14 mouse cellular contexts compared by ENCODE assay signal in genomic region chr1:41604996-41605747, GRCm38 (mm10).
A peak's percentile ranks its signal among the peaks of the same experiment; 100 is the strongest.
DNase-seq lines count a peak whose midpoint lies in the region; ATAC-seq and TF ChIP-seq lines count a peak whose summit lies in the region.
"Had no signal": no experiment of that assay in that cellular context is flagged by ENCODE, and none has a peak within 500 bp of the region (broad histone marks: within the 10 kb centered on the region; RNA-seq: fewer than 3 reads in every experiment).

No protein-coding gene starts in this region.

- H3K4me3 ChIP-seq in left cerebral cortex, adult 2 months, result peak overlapping the region; percentile 13; the same call in 1 of the 2 replicates
- H3K4me3 ChIP-seq in forebrain, embryonic 11.5 days (ENCODE audit: low read depth, low read length), result no peak overlapping the region
- peak overlapping the region; percentile 18; the same call in 1 of the 2 replicates for H3K4me3 ChIP-seq in hindbrain, postnatal 0 days (ENCODE audit: low read length)
- 0 out of 2 replicates have a peak overlapping the region, but pooled peaks have one; percentile 8 for H3K4me3 ChIP-seq in neural tube, embryonic 13.5 days
- no peak overlapping the region for H3K4me3 ChIP-seq in liver, postnatal 0 days (ENCODE audit: low read depth, low read length)
- no peak overlapping the region for H3K4me3 ChIP-seq in heart, embryonic 11.5 days (ENCODE audit: low read depth, low read length)
- H3K4me3 ChIP-seq: heart, embryonic 10.5 days; lung, embryonic 15.5 days had no signal

- H3K27me3 ChIP-seq in forebrain, embryonic 11.5 days (ENCODE audit: control insufficient read depth, insufficient read depth, low read length), result no peaks in the 10 kb centered on the region
- no peaks in the 10 kb centered on the region for H3K27me3 ChIP-seq in hindbrain, postnatal 0 days (ENCODE audit: insufficient read depth, low read length)
- no peaks in the 10 kb centered on the region for H3K27me3 ChIP-seq in neural tube, embryonic 13.5 days
- H3K27me3 ChIP-seq in liver, postnatal 0 days (ENCODE audit: insufficient read depth, low read length), result no peaks in the 10 kb centered on the region
- no peaks in the 10 kb centered on the region for H3K27me3 ChIP-seq in heart, embryonic 11.5 days (ENCODE audit: control insufficient read depth, insufficient read depth, low read length)
- H3K27me3 ChIP-seq: lung, embryonic 15.5 days had no signal

- intact Hi-C loops in left cerebral cortex, adult 2 months (cut with DNase I), result no loop called here

- H3K9ac ChIP-seq in forebrain, embryonic 11.5 days (ENCODE audit: low read length), result no peak overlapping the region
- H3K9ac ChIP-seq in hindbrain, postnatal 0 days (replicated peaks; ENCODE audit: low read length), result no peak overlapping the region
- no peak overlapping the region for H3K9ac ChIP-seq in neural tube, embryonic 13.5 days
- H3K9ac ChIP-seq in liver, postnatal 0 days (replicated peaks), result no peak overlapping the region
- no peak overlapping the region for H3K9ac ChIP-seq in heart, embryonic 11.5 days (ENCODE audit: low read depth, low read length)
- H3K9ac ChIP-seq: lung, embryonic 15.5 days had no signal

- H3K4me1 ChIP-seq in forebrain, embryonic 11.5 days (replicated peaks; ENCODE audit: control insufficient read depth, insufficient read depth, low read length), result no peaks in the 10 kb centered on the region
- no peaks in the 10 kb centered on the region for H3K4me1 ChIP-seq in hindbrain, postnatal 0 days (ENCODE audit: insufficient read depth, low read length)
- H3K4me1 ChIP-seq in neural tube, embryonic 13.5 days (replicated peaks), result peaks cover 15% of the 10 kb centered on the region
- no peaks in the 10 kb centered on the region for H3K4me1 ChIP-seq in liver, postnatal 0 days (ENCODE audit: insufficient read depth)
- no peaks in the 10 kb centered on the region for H3K4me1 ChIP-seq in heart, embryonic 11.5 days (ENCODE audit: control insufficient read depth, insufficient read depth, low read length)
- H3K4me1 ChIP-seq: heart, embryonic 10.5 days had no signal

- DNase-seq in left cerebral cortex, adult 2 months (ENCODE audit: extremely low spot score in 1 of 2, low spot score in 2 of 2), result no peak
- DNase-seq in left cerebral cortex, adult 8-10 months (ENCODE audit: low spot score in 2 of 2), result no peak
- peak; percentile 75 for DNase-seq in forebrain, embryonic 11.5 days (ENCODE audit: low spot score)
- DNase-seq in hindbrain, postnatal 0 days (ENCODE audit: low spot score), result peak; percentile 40
- no peak for DNase-seq in liver, postnatal 0 days
- no peak for DNase-seq in spleen, adult 18-20 months
- DNase-seq: cerebellum, adult 9-11 months; kidney, postnatal 10 days; liver had no signal

- ATAC-seq in forebrain, embryonic 11.5 days (replicated peaks; ENCODE audit: low FRiP score), result peak; percentile 88
- no peak for ATAC-seq in hindbrain, postnatal 0 days
- peak; percentile 77 for ATAC-seq in neural tube, embryonic 13.5 days (ENCODE audit: low read depth)
- no peak for ATAC-seq in liver, postnatal 0 days
- no peak for ATAC-seq in heart, embryonic 11.5 days (replicated peaks; ENCODE audit: insufficient number of reproducible peaks, low FRiP score, low TSS enrichment)
- ATAC-seq: Patski had no signal

- WGBS in forebrain, embryonic 11.5 days, result 20% methylated on average over 14 of the region's 14 CpGs
- whole genome bisulfite sequencing in hindbrain, postnatal 0 days, result 39% methylated on average over 14 of the region's 14 CpGs
- WGBS in neural tube, embryonic 13.5 days, result 38% methylated on average over 14 of the region's 14 CpGs
- 77% methylated on average over 14 of the region's 14 CpGs for WGBS in liver, postnatal 0 days (ENCODE audit: insufficient replicate concordance)
- WGBS in heart, embryonic 11.5 days (ENCODE audit: insufficient replicate concordance), result 81% methylated on average over 14 of the region's 14 CpGs

- no peaks in the 10 kb centered on the region for H3K9me3 ChIP-seq in forebrain, embryonic 11.5 days (ENCODE audit: control insufficient read depth, low read length)
- H3K9me3 ChIP-seq in hindbrain, postnatal 0 days (ENCODE audit: low read length), result no peaks in the 10 kb centered on the region
- no peaks in the 10 kb centered on the region for H3K9me3 ChIP-seq in neural tube, embryonic 13.5 days
- H3K9me3 ChIP-seq in liver, postnatal 0 days (ENCODE audit: low read length), result no peaks in the 10 kb centered on the region
- no peaks in the 10 kb centered on the region for H3K9me3 ChIP-seq in heart, embryonic 11.5 days (replicated peaks; ENCODE audit: control insufficient read depth, low read length)
- H3K9me3 ChIP-seq: heart, embryonic 10.5 days; lung, embryonic 15.5 days had no signal

- H3K4me2 ChIP-seq in forebrain, embryonic 11.5 days (ENCODE audit: low read depth, low read length, severe bottlenecking), result peak overlapping the region; percentile 1; the same call in 1 of the 2 replicates
- H3K4me2 ChIP-seq in hindbrain, postnatal 0 days (ENCODE audit: low read depth, low read length), result peak overlapping the region; percentile 43
- peak overlapping the region; percentile 38 for H3K4me2 ChIP-seq in neural tube, embryonic 13.5 days
- H3K4me2 ChIP-seq in liver, postnatal 0 days (ENCODE audit: low read depth, low read length), result no peak overlapping the region
- no peak overlapping the region for H3K4me2 ChIP-seq in heart, embryonic 11.5 days
- H3K4me2 ChIP-seq: lung, embryonic 15.5 days had no signal

- H3K36me3 ChIP-seq in forebrain, embryonic 11.5 days (ENCODE audit: control insufficient read depth, insufficient read depth, low read length), result no peaks in the 10 kb centered on the region
- no peaks in the 10 kb centered on the region for H3K36me3 ChIP-seq in hindbrain, postnatal 0 days (ENCODE audit: insufficient read depth, low read length)
- H3K36me3 ChIP-seq in neural tube, embryonic 13.5 days, result no peaks in the 10 kb centered on the region
- no peaks in the 10 kb centered on the region for H3K36me3 ChIP-seq in liver, postnatal 0 days (replicated peaks; ENCODE audit: insufficient read depth, low read length)
- no peaks in the 10 kb centered on the region for H3K36me3 ChIP-seq in heart, embryonic 11.5 days (ENCODE audit: control insufficient read depth, insufficient read depth, low read length)
- H3K36me3 ChIP-seq: heart, embryonic 10.5 days; lung, embryonic 15.5 days had no signal

- TF ChIP-seq EP300 in liver, postnatal 0 days (IDR thresholded peaks at IDR 0.05; ENCODE audit: low read depth), result no peak

- no peak overlapping the region for H3K27ac ChIP-seq in left cerebral cortex, adult 2 months
- peak overlapping the region; percentile 51 for H3K27ac ChIP-seq in forebrain, embryonic 11.5 days (ENCODE audit: low read depth, low read length)
- H3K27ac ChIP-seq in hindbrain, postnatal 0 days, result peak overlapping the region; percentile 17; the same call in 1 of the 2 replicates
- H3K27ac ChIP-seq in neural tube, embryonic 13.5 days (replicated peaks), result no peak overlapping the region
- no peak overlapping the region for H3K27ac ChIP-seq in liver, postnatal 0 days (ENCODE audit: low read depth)
- no peak overlapping the region for H3K27ac ChIP-seq in heart, embryonic 11.5 days (ENCODE audit: low read depth, low read length)
- H3K27ac ChIP-seq: heart, embryonic 10.5 days; lung, embryonic 15.5 days had no signal

- TF ChIP-seq CTCF in left cerebral cortex, adult 2 months (IDR thresholded peaks at IDR 0.05), result no peak
- no peak for TF ChIP-seq CTCF in hindbrain, postnatal 0 days (IDR thresholded peaks at IDR 0.05; ENCODE audit: low read depth)
- TF ChIP-seq CTCF in liver, postnatal 0 days (IDR thresholded peaks at IDR 0.05; ENCODE audit: low read depth), result no peak

Comparison
In these comparisons a context has a peak if more than half of its experiments do, and no peak if none do; other contexts are left out.
1. DNase-seq: peak in forebrain, embryonic 11.5 days (single experiment) and hindbrain, postnatal 0 days (single experiment); none in left cerebral cortex, adult 2 months (0 of 2), left cerebral cortex, adult 8-10 months (0 of 2), liver, postnatal 0 days (single experiment) and spleen, adult 18-20 months (0 of 2).
2. H3K27ac ChIP-seq: peak in forebrain, embryonic 11.5 days (single experiment) and hindbrain, postnatal 0 days (single experiment); none in left cerebral cortex, adult 2 months (single experiment), neural tube, embryonic 13.5 days (single experiment), liver, postnatal 0 days (single experiment) and heart, embryonic 11.5 days (single experiment).
3. H3K4me3 ChIP-seq: peak in left cerebral cortex, adult 2 months (single experiment), hindbrain, postnatal 0 days (single experiment) and neural tube, embryonic 13.5 days (single experiment); none in forebrain, embryonic 11.5 days (single experiment), liver, postnatal 0 days (single experiment) and heart, embryonic 11.5 days (single experiment).
4. ATAC-seq: peak in forebrain, embryonic 11.5 days (single experiment) and neural tube, embryonic 13.5 days (single experiment); none in hindbrain, postnatal 0 days (single experiment), liver, postnatal 0 days (single experiment) and heart, embryonic 11.5 days (single experiment).
5. H3K4me2 ChIP-seq: peak in forebrain, embryonic 11.5 days (single experiment), hindbrain, postnatal 0 days (single experiment) and neural tube, embryonic 13.5 days (single experiment); none in liver, postnatal 0 days (single experiment) and heart, embryonic 11.5 days (single experiment).